Mouse (Mus musculus): ENCODE results near the gene Hist1h4a. TPM values are rescaled to one million over a fixed set of nuclear protein-coding genes. Genes with fewer than 3 reads are reported as not detected.
A peak's percentile ranks its signal among the peaks of the same experiment; 100 is the strongest.

Hist1h4a gene
- polyA plus RNA-seq, 1 experiment from 2014 or later: 1.0 TPM

DNA sequence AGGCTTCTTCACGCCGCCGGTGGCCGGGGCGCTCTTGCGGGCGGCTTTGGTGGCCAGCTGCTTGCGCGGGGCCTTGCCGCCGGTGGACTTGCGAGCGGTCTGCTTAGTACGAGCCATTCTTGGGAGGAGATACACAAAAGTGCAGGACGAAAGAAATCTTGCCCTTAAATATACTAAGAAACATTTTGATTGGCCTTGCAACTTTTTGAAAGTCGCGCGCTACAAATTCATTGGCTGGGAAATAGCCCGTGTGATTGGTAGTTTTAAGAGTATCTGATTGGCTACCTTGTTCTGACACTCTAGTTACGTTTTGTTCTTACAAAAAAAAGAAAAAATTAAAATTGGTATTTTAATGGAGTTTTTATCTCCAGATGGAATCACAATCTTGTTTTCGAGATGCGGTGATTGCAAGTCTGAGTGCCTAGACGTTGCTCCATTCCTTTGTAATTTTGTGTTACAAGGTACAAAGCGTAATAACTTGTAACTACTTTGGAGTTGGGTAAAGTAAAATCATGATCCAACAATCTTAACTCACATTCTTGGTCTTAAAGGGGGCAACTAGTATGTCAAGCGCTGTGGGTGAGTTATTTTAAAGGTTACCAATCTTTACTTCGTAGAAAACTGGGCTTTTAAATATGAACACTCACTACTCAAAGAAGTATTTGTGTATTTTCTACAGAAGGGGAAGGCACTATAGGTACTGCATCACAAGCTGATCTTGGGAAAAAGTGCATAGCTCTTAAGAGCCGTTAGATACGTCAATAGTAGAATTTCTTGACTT is 15.5 kb downstream of the Hist1h4a start, which contains the start of gene Hist1h3c:
Hist1h3c (minus strand) TSS at position 222 of the 781 bp plus-strand sequence.
- Histone ChIP-seq H3K4me3 (peak within 1 kb of the TSS; percentile 39), H3K4me1 (peaks cover 5% of the 10 kb centered on the region; the same call in 1 of the 2 replicates), H3K9me3 (no peaks in the 10 kb centered on the region), H3K27ac (peak within 1 kb of the TSS; percentile 94), H3K27me3 (replicated peaks) (no peaks in the 10 kb centered on the region), H3K36me3 (no peaks in the 10 kb centered on the region), H3K9ac (peak within 1 kb of the TSS; percentile 58), H3K4me2 (replicated peaks) (peak within 1 kb of the TSS; percentile 60)
- peak; percentile 69 for ATAC-seq (ENCODE audit: low FRiP score, low read depth)
- under 1% methylated on average over 28 of the region's 28 CpGs for WGBS

DNA sequence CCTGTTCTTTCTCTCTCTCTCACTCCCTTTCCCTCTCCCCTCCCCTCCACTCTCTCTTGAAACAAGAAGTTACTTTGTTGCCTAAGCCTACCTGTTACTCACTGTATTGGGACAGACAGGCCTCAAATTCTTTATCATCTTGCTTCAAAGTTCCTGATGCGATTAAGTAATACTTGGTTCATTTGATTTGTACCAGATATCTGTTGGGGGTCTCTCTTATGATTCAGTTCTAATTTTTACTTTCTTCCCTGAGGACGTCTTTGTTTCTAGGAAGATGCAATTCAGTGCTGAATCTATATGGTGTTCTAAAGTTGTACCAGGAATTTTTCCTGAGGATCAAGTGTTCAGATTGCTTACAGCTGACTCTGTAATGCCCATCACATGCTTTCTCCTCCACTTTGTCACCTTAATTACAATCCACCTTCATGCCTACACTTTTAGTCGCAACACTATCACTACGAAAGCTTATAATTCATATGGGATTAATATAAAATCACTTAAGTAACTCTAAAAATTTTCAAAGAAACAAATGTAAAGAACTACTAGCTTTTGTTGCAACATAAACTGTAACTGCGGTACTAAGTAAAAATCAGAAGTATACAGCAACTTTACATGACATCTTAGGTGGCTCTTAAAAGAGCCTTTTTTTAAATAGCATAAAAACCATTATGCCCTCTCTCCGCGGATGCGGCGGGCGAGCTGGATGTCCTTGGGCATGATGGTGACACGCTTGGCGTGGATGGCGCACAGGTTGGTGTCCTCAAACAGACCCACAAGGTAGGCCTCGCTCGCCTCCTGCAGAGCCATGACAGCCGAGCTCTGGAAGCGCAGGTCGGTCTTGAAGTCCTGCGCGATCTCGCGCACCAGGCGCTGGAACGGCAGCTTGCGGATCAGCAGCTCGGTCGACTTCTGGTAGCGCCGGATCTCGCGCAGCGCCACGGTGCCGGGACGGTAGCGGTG is 16.3 kb downstream of the Hist1h4a start:
- ATAC-seq (ENCODE audit: low FRiP score, low read depth): no peak
- Histone ChIP-seq H3K9me3 (no peaks in the 10 kb centered on the region), H3K4me3 (peak overlapping the region; percentile 26), H3K36me3 (no peaks in the 10 kb centered on the region), H3K9ac (peak overlapping the region; percentile 49), H3K4me1 (peaks cover 8% of the 10 kb centered on the region; the same call in 1 of the 2 replicates), H3K4me2 (replicated peaks) (peak overlapping the region; percentile 60), H3K27ac (no peak overlapping the region), H3K27me3 (replicated peaks) (no peaks in the 10 kb centered on the region)
- WGBS: under 1% methylated on average over 24 of the region's 36 CpGs

DNA sequence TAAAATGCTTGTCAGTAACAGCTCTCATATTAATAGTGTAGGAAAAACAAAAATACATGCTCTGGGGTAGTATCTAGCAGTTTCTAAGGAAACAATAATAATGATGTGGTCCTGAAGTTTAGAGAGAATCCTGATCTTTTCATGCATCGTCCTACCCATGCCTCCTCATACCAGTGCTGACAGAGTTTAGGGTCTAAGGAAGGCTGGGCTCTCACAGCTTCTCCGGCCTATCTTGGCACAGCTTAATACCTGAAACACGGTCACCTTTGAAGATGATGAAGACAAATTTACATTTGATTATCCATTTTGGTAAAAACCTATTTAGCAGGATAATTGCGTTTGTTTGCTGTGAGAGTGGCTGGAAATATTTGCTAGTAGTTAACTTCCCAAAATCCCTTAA is 17.1 kb downstream of the Hist1h4a start:
- H3K27me3 ChIP-seq (replicated peaks): no peaks in the 10 kb centered on the region
- H3K9me3 ChIP-seq: no peaks in the 10 kb centered on the region
- peak overlapping the region; percentile 60 for H3K4me2 ChIP-seq (replicated peaks)
- H3K4me1 ChIP-seq: peaks cover 14% of the 10 kb centered on the region
- no peak overlapping the region for H3K27ac ChIP-seq
- 56% methylated on average over 4 of the region's 4 CpGs for WGBS
- 0 out of 2 replicates have a peak overlapping the region, but pooled peaks have one; percentile 18 for H3K4me3 ChIP-seq
- no peak for ATAC-seq (ENCODE audit: low FRiP score, low read depth)
- no peaks in the 10 kb centered on the region for H3K36me3 ChIP-seq
- no peak overlapping the region for H3K9ac ChIP-seq

DNA sequence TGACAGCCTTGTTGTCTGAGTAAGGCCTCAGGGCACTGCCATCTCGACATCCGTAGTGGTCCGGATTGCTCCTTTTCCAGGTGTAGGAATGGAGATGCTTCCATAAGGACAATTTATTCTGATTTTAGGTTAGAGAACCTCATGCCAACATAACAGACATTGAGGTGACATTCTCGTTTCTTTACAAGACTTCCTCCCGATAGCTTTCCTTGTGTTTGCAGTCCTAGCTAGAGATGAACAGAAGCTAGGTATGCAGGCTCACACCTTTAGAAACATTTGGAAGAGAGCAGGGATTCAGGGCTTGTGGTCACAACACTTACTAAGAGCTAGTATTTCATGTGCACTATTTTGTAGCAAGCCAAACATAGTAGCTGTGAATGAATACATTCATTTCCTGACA is 17.8 kb downstream of the Hist1h4a start:
- Histone ChIP-seq H3K9ac (no peak overlapping the region), H3K27me3 (replicated peaks) (no peaks in the 10 kb centered on the region), H3K4me3 (no peak overlapping the region), H3K27ac (no peak overlapping the region), H3K36me3 (no peaks in the 10 kb centered on the region), H3K4me1 (peaks cover 14% of the 10 kb centered on the region), H3K4me2 (replicated peaks) (no peak overlapping the region), H3K9me3 (no peaks in the 10 kb centered on the region)
- WGBS: 85% methylated on average over 5 of the region's 5 CpGs
- no peak for ATAC-seq (ENCODE audit: low FRiP score, low read depth)

DNA sequence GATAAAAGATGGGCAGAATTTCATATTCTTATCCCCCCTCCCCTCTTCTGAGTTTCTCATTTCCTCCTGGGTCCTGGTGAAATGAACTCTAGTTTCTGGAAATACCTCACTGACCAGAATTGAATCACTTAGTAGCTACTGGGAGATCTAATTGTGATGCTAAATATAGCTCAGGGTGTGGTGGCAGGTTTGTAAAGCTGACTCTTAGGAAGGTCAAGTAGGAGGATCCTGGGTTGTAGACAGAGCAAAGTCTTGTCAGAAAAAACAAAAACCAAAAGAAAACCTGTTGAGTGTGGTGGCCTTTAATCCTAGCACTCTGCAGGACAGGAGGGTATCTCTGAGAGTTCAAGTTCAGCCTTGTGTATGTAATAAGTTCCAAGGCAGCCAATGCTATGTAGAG is 19.0 kb downstream of the Hist1h4a start:
- ATAC-seq (ENCODE audit: low FRiP score, low read depth): no peak
- no peaks in the 10 kb centered on the region for H3K36me3 ChIP-seq
- no peak overlapping the region for H3K4me2 ChIP-seq (replicated peaks)
- no peak overlapping the region for H3K9ac ChIP-seq
- no peaks in the 10 kb centered on the region for H3K9me3 ChIP-seq
- H3K4me3 ChIP-seq: no peak overlapping the region
- H3K4me1 ChIP-seq: peaks cover 10% of the 10 kb centered on the region
- H3K27ac ChIP-seq: no peak overlapping the region
- no peaks in the 10 kb centered on the region for H3K27me3 ChIP-seq (replicated peaks)

GRCm38 (mm10) chr13:23740910-23741309 is 20.1 kb downstream of the Hist1h4a start:
- Histone ChIP-seq H3K4me2 (replicated peaks) (peak overlapping the region; percentile 97), H3K9ac (no peak overlapping the region), H3K36me3 (no peaks in the 10 kb centered on the region), H3K27me3 (replicated peaks) (no peaks in the 10 kb centered on the region), H3K27ac (no peak overlapping the region), H3K4me1 (peaks cover 10% of the 10 kb centered on the region), H3K4me3 (no peak overlapping the region), H3K9me3 (no peaks in the 10 kb centered on the region)
- no peak for ATAC-seq (ENCODE audit: low FRiP score, low read depth)
- WGBS: 66% methylated on average over 5 of the region's 5 CpGs

DNA sequence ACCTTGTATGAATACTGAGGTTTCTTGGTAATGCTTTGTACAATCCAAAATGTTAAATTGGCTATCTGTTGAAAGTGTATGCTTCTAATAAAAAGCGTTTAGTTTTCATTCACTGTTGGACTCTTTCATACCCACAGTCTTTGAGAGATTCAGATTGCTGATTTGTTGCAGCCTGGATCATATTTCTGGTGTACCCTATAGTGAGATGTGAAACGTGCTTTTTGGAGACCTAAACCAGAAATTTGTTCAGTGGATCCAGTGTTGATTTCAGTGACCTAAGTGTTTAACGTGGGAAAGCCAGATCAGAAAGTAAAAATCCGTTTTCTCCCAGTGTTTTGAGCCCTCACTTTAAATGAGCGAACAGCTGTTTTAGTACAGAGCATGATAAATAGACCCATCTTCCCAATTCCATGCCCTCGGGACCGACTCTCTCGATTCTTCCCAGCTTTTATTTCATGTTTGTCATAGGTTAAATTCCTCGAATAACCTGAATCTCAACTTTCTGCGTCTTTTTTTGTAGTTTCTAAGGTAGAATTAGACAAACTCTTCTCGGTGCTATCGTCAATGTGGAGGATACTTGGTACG is 20.7 kb downstream of the Hist1h4a start:
- no peaks in the 10 kb centered on the region for H3K9me3 ChIP-seq
- H3K9ac ChIP-seq: peak overlapping the region; percentile 73
- H3K27ac ChIP-seq: peak overlapping the region; percentile 90
- H3K4me2 ChIP-seq (replicated peaks): peak overlapping the region; percentile 97
- WGBS: 33% methylated on average over 13 of the region's 13 CpGs
- peaks cover 10% of the 10 kb centered on the region for H3K4me1 ChIP-seq
- H3K36me3 ChIP-seq: no peaks in the 10 kb centered on the region
- peak overlapping the region; percentile 48 for H3K4me3 ChIP-seq
- no peaks in the 10 kb centered on the region for H3K27me3 ChIP-seq (replicated peaks)
- no peak for ATAC-seq (ENCODE audit: low FRiP score, low read depth)

- Histone ChIP-seq H3K9me3 (no peaks in the 10 kb centered on the region), H3K9ac (peak overlapping the region; percentile 73), H3K27me3 (replicated peaks) (no peaks in the 10 kb centered on the region), H3K4me2 (replicated peaks) (peak overlapping the region; percentile 97), H3K4me1 (peaks cover 10% of the 10 kb centered on the region), H3K4me3 (peak overlapping the region; percentile 48), H3K36me3 (no peaks in the 10 kb centered on the region), H3K27ac (peak overlapping the region; percentile 90)
- 2% methylated on average over 14 of the region's 14 CpGs for WGBS
- no peak for ATAC-seq (ENCODE audit: low FRiP score, low read depth)
Observed at GRCm38 (mm10) chr13:23739922-23740252, 21.1 kb downstream of the Hist1h4a start.

GRCm38 (mm10) chr13:23739069-23739921 is 21.7 kb downstream of the Hist1h4a start:
- Histone ChIP-seq H3K9ac (peak overlapping the region; percentile 73), H3K4me2 (replicated peaks) (peak overlapping the region; percentile 97), H3K9me3 (no peaks in the 10 kb centered on the region), H3K4me3 (peak overlapping the region; percentile 48), H3K36me3 (no peaks in the 10 kb centered on the region), H3K27ac (peak overlapping the region; percentile 90), H3K4me1 (peaks cover 10% of the 10 kb centered on the region), H3K27me3 (replicated peaks) (no peaks in the 10 kb centered on the region)
- WGBS: under 1% methylated on average over 39 of the region's 39 CpGs
- ATAC-seq (ENCODE audit: low FRiP score, low read depth): peak; percentile 91

DNA sequence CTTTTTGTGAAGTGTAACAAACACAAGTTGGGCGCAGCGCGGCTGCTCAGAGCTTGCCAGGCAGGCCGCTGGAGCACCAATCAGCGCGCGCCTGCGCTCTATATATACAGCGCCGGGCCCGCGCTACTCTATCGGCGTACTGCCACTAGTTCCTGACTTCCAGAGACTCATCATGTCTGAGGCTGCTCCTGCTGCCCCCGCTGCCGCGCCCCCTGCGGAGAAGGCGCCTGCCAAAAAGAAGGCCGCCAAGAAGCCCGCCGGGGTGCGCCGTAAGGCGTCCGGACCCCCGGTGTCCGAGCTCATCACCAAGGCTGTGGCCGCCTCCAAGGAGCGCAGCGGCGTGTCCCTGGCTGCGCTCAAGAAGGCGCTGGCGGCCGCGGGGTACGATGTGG is 22.4 kb downstream of the Hist1h4a start, which contains the start of gene Hist1h1c:
Hist1h1c (plus strand) TSS at position 132 of the 392 bp plus-strand sequence.
- peak within 1 kb of the TSS; percentile 48 for H3K4me3 ChIP-seq
- H3K9ac ChIP-seq: peak within 1 kb of the TSS; percentile 73
- H3K36me3 ChIP-seq: no peaks in the 10 kb centered on the region
- H3K27me3 ChIP-seq (replicated peaks): no peaks in the 10 kb centered on the region
- peak; percentile 95 for ATAC-seq (ENCODE audit: low FRiP score, low read depth)
- peak within 1 kb of the TSS; percentile 90 for H3K27ac ChIP-seq
- WGBS: under 1% methylated on average over 36 of the region's 38 CpGs
- peaks cover 10% of the 10 kb centered on the region for H3K4me1 ChIP-seq
- peak within 1 kb of the TSS; percentile 97 for H3K4me2 ChIP-seq (replicated peaks)
- no peaks in the 10 kb centered on the region for H3K9me3 ChIP-seq

DNA sequence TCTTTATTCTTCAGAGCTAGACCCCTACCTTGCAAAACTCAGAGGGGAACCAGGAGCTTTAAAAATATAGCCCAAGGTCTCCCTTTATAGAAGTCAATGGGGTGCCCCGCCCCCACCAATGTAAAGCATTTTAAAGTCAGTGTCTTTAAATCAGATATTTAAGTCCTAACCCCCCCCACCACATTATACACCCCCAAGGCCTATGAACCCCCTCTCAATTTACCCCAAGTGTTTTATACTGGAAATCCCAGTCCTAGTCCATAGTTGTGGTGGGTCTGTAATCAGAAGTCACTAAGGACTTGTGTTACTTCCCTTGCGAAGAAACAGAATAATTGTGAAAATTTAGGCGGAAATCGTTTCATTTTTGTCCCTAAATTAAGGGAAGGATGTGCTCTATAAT is 23.0 kb downstream of the Hist1h4a start:
- 0 out of 2 replicates have a peak, but pooled peaks have one; percentile 30 for ATAC-seq (ENCODE audit: low FRiP score, low read depth)
- WGBS: 23% methylated on average over 4 of the region's 4 CpGs

More for the DNA sequence above, 23.0 kb downstream of the Hist1h4a start:
- no peak overlapping the region for H3K4me3 ChIP-seq
- H3K4me1 ChIP-seq: peaks cover 10% of the 10 kb centered on the region
- 0 out of 2 replicates have a peak overlapping the region, but pooled peaks have one; percentile 73 for H3K9ac ChIP-seq
- no peaks in the 10 kb centered on the region for H3K9me3 ChIP-seq
- H3K36me3 ChIP-seq: no peaks in the 10 kb centered on the region
- no peak overlapping the region; the same call in 1 of the 2 replicates for H3K27ac ChIP-seq
- H3K27me3 ChIP-seq (replicated peaks): no peaks in the 10 kb centered on the region
- H3K4me2 ChIP-seq (replicated peaks): peak overlapping the region; percentile 97
